Mouse (Mus musculus) ES-Bruce4 (cell line): ENCODE results near the gene Ap1m2.

ENCODE experiments used
- CTCF ChIP-seq: IDR thresholded peaks from one replicate; pipeline ENCODE4 v1.8.1; 2011; ENCODE audit warnings: low read depth, low read length
- EP300 ChIP-seq: IDR thresholded peaks from 2 replicates; pipeline ENCODE4 v1.6.1; 2011; ENCODE audit warnings: low read depth, low read length; ENCODE audit not compliant: insufficient read depth
- POLR2A ChIP-seq: IDR thresholded peaks from one replicate; pipeline ENCODE4 v1.8.1; 2011; ENCODE audit warnings: low read length; ENCODE audit not compliant: insufficient read depth

- TF ChIP-seq CTCF: no peak
- TF ChIP-seq POLR2A: no peak
- no peak for TF ChIP-seq EP300
Measured at GRCm38 (mm10) chr9:21348152-21348551, 36.0 kb upstream of the Ap1m2 start.
